Mouse (Mus musculus): ENCODE results near the gene Stard10. TPM values are rescaled to one million over a fixed set of nuclear protein-coding genes. Genes with fewer than 3 reads are reported as not detected.

Stard10 gene
- polyA plus RNA-seq, 1 experiment from 2014 or later, result 142 TPM

- Histone ChIP-seq H3K4me2 (ENCODE audit: low read depth, low read length) (peak overlapping the region; percentile 93), H3K9ac (ENCODE audit: low read depth, low read length) (no peak overlapping the region), H3K36me3 (ENCODE audit: control insufficient read depth, insufficient read depth) (no peaks in the 10 kb centered on the region; the same call in 1 of the 2 replicates), H3K27me3 (ENCODE audit: control insufficient read depth, insufficient read depth, low read depth, low read length) (no peaks in the 10 kb centered on the region), H3K4me1 (ENCODE audit: control insufficient read depth, low read depth, low read length) (peaks cover 46% of the 10 kb centered on the region), H3K9me3 (replicated peaks; ENCODE audit: control insufficient read depth, low read length) (no peaks in the 10 kb centered on the region), H3K4me3 (ENCODE audit: low read depth, low read length) (no peak overlapping the region; the same call in 1 of the 2 replicates), H3K27ac (ENCODE audit: low read length) (peak overlapping the region; percentile 86)
- 47% methylated on average over 6 of the region's 6 CpGs for WGBS (ENCODE audit: insufficient replicate concordance)
- peak; percentile 39 for ATAC-seq (ENCODE audit: low read depth)
These were observed 7.5 kb downstream of the Stard10 start for GRCm38 (mm10) chr7:101324142-101324962.

GRCm38 (mm10) chr7:101326006-101326405, 9.1 kb downstream of the Stard10 start:
- Histone ChIP-seq H3K9me3 (replicated peaks; ENCODE audit: control insufficient read depth, low read length) (no peaks in the 10 kb centered on the region), H3K4me3 (ENCODE audit: low read depth, low read length) (no peak overlapping the region), H3K4me1 (ENCODE audit: control insufficient read depth, low read depth, low read length) (peaks cover 31% of the 10 kb centered on the region), H3K27me3 (ENCODE audit: control insufficient read depth, insufficient read depth, low read depth, low read length) (no peaks in the 10 kb centered on the region), H3K27ac (ENCODE audit: low read length) (peak overlapping the region; percentile 33), H3K9ac (ENCODE audit: low read depth, low read length) (no peak overlapping the region), H3K36me3 (ENCODE audit: control insufficient read depth, insufficient read depth) (no peaks in the 10 kb centered on the region; the same call in 1 of the 2 replicates), H3K4me2 (ENCODE audit: low read depth, low read length) (peak overlapping the region; percentile 10; the same call in 1 of the 2 replicates)
- no peak for ATAC-seq (ENCODE audit: low read depth)
- 61% methylated on average over 5 of the region's 5 CpGs for WGBS (ENCODE audit: insufficient replicate concordance)

GRCm38 (mm10) chr7:101327263-101327662, 10.4 kb downstream of the Stard10 start:
- H3K36me3 ChIP-seq (ENCODE audit: control insufficient read depth, insufficient read depth), result no peaks in the 10 kb centered on the region; the same call in 1 of the 2 replicates
- no peak for ATAC-seq (ENCODE audit: low read depth)
- H3K4me1 ChIP-seq (ENCODE audit: control insufficient read depth, low read depth, low read length), result peaks cover 32% of the 10 kb centered on the region
- 69% methylated on average over 5 of the region's 5 CpGs for WGBS (ENCODE audit: insufficient replicate concordance)
- no peak overlapping the region for H3K4me3 ChIP-seq (ENCODE audit: low read depth, low read length)
- H3K27ac ChIP-seq (ENCODE audit: low read length), result no peak overlapping the region
- no peaks in the 10 kb centered on the region for H3K27me3 ChIP-seq (ENCODE audit: control insufficient read depth, insufficient read depth, low read depth, low read length)
- H3K4me2 ChIP-seq (ENCODE audit: low read depth, low read length), result peak overlapping the region; percentile 4; the same call in 1 of the 2 replicates
- H3K9ac ChIP-seq (ENCODE audit: low read depth, low read length), result peak overlapping the region; percentile 9; the same call in 1 of the 2 replicates
- no peaks in the 10 kb centered on the region for H3K9me3 ChIP-seq (replicated peaks; ENCODE audit: control insufficient read depth, low read length)

GRCm38 (mm10) chr7:101327786-101328185, 10.9 kb downstream of the Stard10 start:
- Histone ChIP-seq H3K27ac (ENCODE audit: low read length) (no peak overlapping the region), H3K9me3 (replicated peaks; ENCODE audit: control insufficient read depth, low read length) (no peaks in the 10 kb centered on the region), H3K9ac (ENCODE audit: low read depth, low read length) (peak overlapping the region; percentile 9; the same call in 1 of the 2 replicates), H3K4me2 (ENCODE audit: low read depth, low read length) (0 out of 2 replicates have a peak overlapping the region, but pooled peaks have one; percentile 4), H3K36me3 (ENCODE audit: control insufficient read depth, insufficient read depth) (no peaks in the 10 kb centered on the region; the same call in 1 of the 2 replicates), H3K4me1 (ENCODE audit: control insufficient read depth, low read depth, low read length) (peaks cover 28% of the 10 kb centered on the region), H3K27me3 (ENCODE audit: control insufficient read depth, insufficient read depth, low read depth, low read length) (no peaks in the 10 kb centered on the region), H3K4me3 (ENCODE audit: low read depth, low read length) (no peak overlapping the region)
- no peak for ATAC-seq (ENCODE audit: low read depth)
- WGBS (ENCODE audit: insufficient replicate concordance), result 64% methylated on average over 2 of the region's 2 CpGs

- H3K9me3 ChIP-seq (replicated peaks; ENCODE audit: control insufficient read depth, low read length), result no peaks in the 10 kb centered on the region
- H3K4me3 ChIP-seq (ENCODE audit: low read depth, low read length), result no peak overlapping the region
- peaks cover 19% of the 10 kb centered on the region for H3K4me1 ChIP-seq (ENCODE audit: control insufficient read depth, low read depth, low read length)
- H3K36me3 ChIP-seq (ENCODE audit: control insufficient read depth, insufficient read depth), result no peaks in the 10 kb centered on the region; the same call in 1 of the 2 replicates
- no peak overlapping the region for H3K9ac ChIP-seq (ENCODE audit: low read depth, low read length)
- no peak overlapping the region for H3K4me2 ChIP-seq (ENCODE audit: low read depth, low read length)
- no peak overlapping the region for H3K27ac ChIP-seq (ENCODE audit: low read length)
- ATAC-seq (ENCODE audit: low read depth), result no peak
- WGBS (ENCODE audit: insufficient replicate concordance), result 57% methylated on average over 4 of the region's 4 CpGs
- H3K27me3 ChIP-seq (ENCODE audit: control insufficient read depth, insufficient read depth, low read depth, low read length), result no peaks in the 10 kb centered on the region
These were observed 11.8 kb downstream of the Stard10 start for GRCm38 (mm10) chr7:101328621-101329158.

GRCm38 (mm10) chr7:101329606-101330005, 12.7 kb downstream of the Stard10 start:
- WGBS (ENCODE audit: insufficient replicate concordance), result 61% methylated on average over 4 of the region's 4 CpGs
- Histone ChIP-seq H3K36me3 (ENCODE audit: control insufficient read depth, insufficient read depth) (no peaks in the 10 kb centered on the region), H3K27ac (ENCODE audit: low read length) (no peak overlapping the region), H3K4me1 (ENCODE audit: control insufficient read depth, low read depth, low read length) (peaks cover 15% of the 10 kb centered on the region), H3K9ac (ENCODE audit: low read depth, low read length) (no peak overlapping the region), H3K27me3 (ENCODE audit: control insufficient read depth, insufficient read depth, low read depth, low read length) (no peaks in the 10 kb centered on the region), H3K9me3 (replicated peaks; ENCODE audit: control insufficient read depth, low read length) (no peaks in the 10 kb centered on the region), H3K4me3 (ENCODE audit: low read depth, low read length) (no peak overlapping the region), H3K4me2 (ENCODE audit: low read depth, low read length) (no peak overlapping the region)
- no peak for ATAC-seq (ENCODE audit: low read depth)

GRCm38 (mm10) chr7:101330074-101330840, 13.4 kb downstream of the Stard10 start:
- WGBS (ENCODE audit: insufficient replicate concordance), result 70% methylated on average over 10 of the region's 10 CpGs
- H3K9me3 ChIP-seq (replicated peaks; ENCODE audit: control insufficient read depth, low read length), result no peaks in the 10 kb centered on the region
- peaks cover 18% of the 10 kb centered on the region for H3K4me1 ChIP-seq (ENCODE audit: control insufficient read depth, low read depth, low read length)
- H3K4me3 ChIP-seq (ENCODE audit: low read depth, low read length), result no peak overlapping the region
- H3K9ac ChIP-seq (ENCODE audit: low read depth, low read length), result no peak overlapping the region
- H3K36me3 ChIP-seq (ENCODE audit: control insufficient read depth, insufficient read depth), result no peaks in the 10 kb centered on the region
- no peak for ATAC-seq (ENCODE audit: low read depth)
- H3K27ac ChIP-seq (ENCODE audit: low read length), result no peak overlapping the region
- no peak overlapping the region for H3K4me2 ChIP-seq (ENCODE audit: low read depth, low read length)
- no peaks in the 10 kb centered on the region for H3K27me3 ChIP-seq (ENCODE audit: control insufficient read depth, insufficient read depth, low read depth, low read length)

- no peaks in the 10 kb centered on the region for H3K36me3 ChIP-seq (ENCODE audit: control insufficient read depth, insufficient read depth)
These were observed 13.9 kb downstream of the Stard10 start for GRCm38 (mm10) chr7:101330841-101331173.

More at GRCm38 (mm10) chr7:101330841-101331173, 13.9 kb downstream of the Stard10 start:
- no peak overlapping the region for H3K4me2 ChIP-seq (ENCODE audit: low read depth, low read length)
- no peak overlapping the region for H3K4me3 ChIP-seq (ENCODE audit: low read depth, low read length)
- no peaks in the 10 kb centered on the region for H3K27me3 ChIP-seq (ENCODE audit: control insufficient read depth, insufficient read depth, low read depth, low read length)
- ATAC-seq (ENCODE audit: low read depth), result no peak
- H3K9me3 ChIP-seq (replicated peaks; ENCODE audit: control insufficient read depth, low read length), result no peaks in the 10 kb centered on the region
- H3K9ac ChIP-seq (ENCODE audit: low read depth, low read length), result no peak overlapping the region
- peaks cover 23% of the 10 kb centered on the region for H3K4me1 ChIP-seq (ENCODE audit: control insufficient read depth, low read depth, low read length)
- no peak overlapping the region for H3K27ac ChIP-seq (ENCODE audit: low read length)
- WGBS (ENCODE audit: insufficient replicate concordance), result 73% methylated on average over 4 of the region's 4 CpGs

All from liver, embryonic 16.5 days (tissue).